Mouse (Mus musculus) ES-E14 (cell line): ENCODE measurements at regions not wholly inside any gene's neighbourhood (a gene's known extent, or its start where the extent isn't known, plus 50 kb on each side); places are given as distances from the start of the nearest gene placed in this dataset.

Experiments
- DNase-seq: peaks from one replicate; pipeline ENCODE4 v3.0.0-alpha.2; 2013; ENCODE audit warnings: low read depth, low spot score
- H3K27ac ChIP-seq: 2 replicates; pipeline ENCODE4 v1.5.1; 2012; ENCODE audit warnings: low read depth, mild to moderate bottlenecking, low read length, moderate library complexity, mixed read lengths; ENCODE audit not compliant: poor library complexity, insufficient read depth, severe bottlenecking
- H3K36me3 ChIP-seq: 2 replicates; pipeline ENCODE4 v1.6.1; 2012; ENCODE audit warnings: mild to moderate bottlenecking, low read length, moderate library complexity, mixed read lengths; ENCODE audit not compliant: control insufficient read depth, poor library complexity, insufficient read depth, severe bottlenecking
- H3K4me1 ChIP-seq, 2 experiments: fragments of 150-350 bp in 1 of 2; sonication (generic) in 1 of 2; 2 replicates each; pipeline ENCODE4 v1.6.1; 2012; ENCODE audit warnings: low read length in 2 of 2, mild to moderate bottlenecking in 1 of 2, mixed read lengths in 1 of 2; ENCODE audit not compliant: control insufficient read depth in 2 of 2, insufficient read depth in 2 of 2, poor library complexity in 1 of 2
- H3K4me3 ChIP-seq, 2 experiments: fragments of 150-350 bp in 1 of 2; sonication (generic) in 1 of 2; 2 replicates each; pipeline ENCODE4 v1.5.1; 2012; ENCODE audit warnings: low read length in 2 of 2, low read depth in 1 of 2, mild to moderate bottlenecking in 1 of 2, mixed read lengths in 1 of 2; ENCODE audit not compliant: insufficient read depth in 1 of 2, poor library complexity in 1 of 2, severe bottlenecking in 1 of 2
- H3K9ac ChIP-seq: 2 replicates; pipeline ENCODE4 v1.6.1; 2012; ENCODE audit warnings: low read depth, mild to moderate bottlenecking, low read length, mixed read lengths; ENCODE audit not compliant: poor library complexity, insufficient read depth, severe bottlenecking
- H3K9me3 ChIP-seq: fragments of 150-350 bp; sonication (generic); 2 replicates; pipeline ENCODE4 v1.6.1; 2012; ENCODE audit warnings: low read depth, mild to moderate bottlenecking, low read length; ENCODE audit not compliant: control insufficient read depth, insufficient read depth
- CHD2 ChIP-seq: IDR thresholded peaks from 2 replicates; pipeline ENCODE4 v1.6.1; 2014; ENCODE audit warnings: mild to moderate bottlenecking, low read depth, low read length, inconsistent platforms
- HCFC1 ChIP-seq: IDR thresholded peaks from 2 replicates; pipeline ENCODE4 v1.6.1; 2012; ENCODE audit warnings: low read length, inconsistent platforms, borderline replicate concordance; ENCODE audit not compliant: insufficient read depth
- MAFK ChIP-seq: IDR thresholded peaks from 2 replicates; pipeline ENCODE4 v1.6.1; 2014; ENCODE audit warnings: mild to moderate bottlenecking, low read depth, low read length, inconsistent platforms; ENCODE audit not compliant: insufficient read depth
- ZC3H11A ChIP-seq: IDR thresholded peaks from 2 replicates; pipeline ENCODE4 v1.6.1; 2012; ENCODE audit warnings: low read depth, mild to moderate bottlenecking, inconsistent platforms, low read length, borderline replicate concordance
- ZNF384 ChIP-seq: IDR thresholded peaks from 2 replicates; pipeline ENCODE4 v1.6.1; 2012; ENCODE audit warnings: low read depth, low read length, inconsistent platforms
- in situ Hi-C, 2 experiments: fragments of 600-800 bp; cut with MboI; formaldehyde crosslinking; loops; one replicate each; pipeline ENCODE4 v1.15.1; 2025; ENCODE audit warnings: low sequenced_read_pairs in 2 of 2, inconsistent platforms in 1 of 2; ENCODE audit not compliant: unreplicated experiment in 2 of 2

DNA sequence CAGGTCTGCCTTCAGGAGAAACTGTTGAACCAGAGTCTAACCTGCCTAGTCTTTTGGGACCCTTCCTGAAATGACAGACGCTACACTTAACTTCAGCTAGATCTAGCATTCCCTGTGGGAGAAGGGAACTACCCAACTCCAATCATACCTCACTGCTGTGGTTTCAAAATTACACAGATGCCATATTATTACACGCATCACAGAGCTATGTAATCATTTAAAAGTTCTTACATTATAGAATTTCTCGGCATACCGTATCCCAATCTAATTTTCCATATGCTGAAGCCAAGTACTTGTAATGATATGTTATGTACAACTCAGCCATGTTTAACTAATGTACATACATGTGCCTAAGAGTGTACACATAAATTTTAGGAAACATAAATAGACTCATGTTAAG lies 128.9 kb upstream of the Pik3r1 start:
- Histone ChIP-seq H3K9ac (no peak overlapping the region), H3K4me1 (no peaks in the 10 kb centered on the region), H3K9me3 (no peaks in the 10 kb centered on the region), H3K4me3 (no peak overlapping the region), H3K27ac (no peak overlapping the region), H3K36me3 (no peaks in the 10 kb centered on the region)
- no peak for DNase-seq
- in situ Hi-C loops: no loop called here
- TF ChIP-seq ZNF384: no peak
- TF ChIP-seq ZC3H11A: no peak
- TF ChIP-seq MAFK: no peak
- no peak for TF ChIP-seq HCFC1
- TF ChIP-seq CHD2: no peak

DNA sequence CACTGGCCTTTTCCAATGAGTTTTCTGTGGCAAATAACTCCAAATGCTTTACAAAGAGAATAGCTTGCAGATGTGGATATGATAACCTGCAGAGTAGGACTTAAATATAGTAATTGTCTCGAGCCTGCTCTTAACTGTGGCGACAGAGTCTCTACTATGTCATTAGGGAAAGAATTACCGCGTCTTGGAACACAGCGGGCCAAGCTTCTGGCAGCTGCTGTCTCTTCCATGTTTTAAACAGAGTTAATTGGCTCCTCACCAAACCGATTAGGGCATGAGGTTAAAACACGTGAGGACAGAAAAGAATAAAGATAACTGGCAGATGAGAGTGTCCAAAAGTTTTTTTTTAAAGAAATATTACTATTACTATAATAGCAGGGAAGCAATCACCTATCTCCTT lies 134.2 kb upstream of the Pik3r1 start:
- Histone ChIP-seq H3K4me3 (no peak overlapping the region), H3K27ac (no peak overlapping the region), H3K4me1 (no peaks in the 10 kb centered on the region), H3K9ac (no peak overlapping the region), H3K9me3 (no peaks in the 10 kb centered on the region), H3K36me3 (no peaks in the 10 kb centered on the region)
- TF ChIP-seq ZC3H11A (no peak), MAFK (no peak)
- in situ Hi-C loops: no loop called here
- no peak for DNase-seq

DNA sequence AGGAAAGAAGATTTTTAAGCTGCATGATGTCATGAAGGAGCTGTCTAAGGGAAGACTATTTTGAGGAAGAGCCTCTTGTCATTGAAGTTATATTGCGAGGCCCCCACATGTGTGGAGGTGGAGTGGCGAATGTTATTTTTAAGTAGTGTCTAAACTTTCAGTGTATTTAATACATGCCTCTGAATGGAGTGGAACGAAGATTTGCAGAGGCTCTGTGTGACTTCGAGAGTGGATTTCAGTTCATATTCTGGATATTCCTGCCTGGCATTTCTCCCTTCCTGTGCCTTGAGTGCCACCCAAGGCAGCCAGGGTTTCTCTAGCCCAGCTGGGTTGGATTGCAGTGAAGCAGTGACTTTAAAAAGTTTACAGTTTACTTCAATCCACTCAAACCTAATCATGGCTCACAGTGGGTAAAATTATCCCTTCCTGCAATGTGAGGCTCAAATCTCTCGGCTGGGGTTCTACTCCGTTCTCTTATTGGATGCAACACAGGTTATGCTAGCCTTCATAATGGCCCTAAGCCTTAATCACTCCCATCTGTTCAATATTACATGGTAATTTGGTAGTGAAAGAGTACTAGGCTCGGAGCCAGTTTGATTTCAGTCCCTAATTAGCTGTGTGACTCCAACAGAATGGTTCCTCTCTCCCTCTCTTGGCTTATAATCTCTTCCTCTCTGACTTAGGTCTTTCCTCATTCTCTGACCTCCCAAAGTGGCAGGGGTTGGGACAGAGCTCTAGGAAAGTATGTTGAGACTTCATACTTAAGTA lies 138.1 kb upstream of the Pik3r1 start:
- no peak overlapping the region for H3K4me3 ChIP-seq
- H3K27ac ChIP-seq: no peak overlapping the region
- no peaks in the 10 kb centered on the region for H3K36me3 ChIP-seq
- H3K9me3 ChIP-seq: no peaks in the 10 kb centered on the region
- TF ChIP-seq ZC3H11A (no peak), ZNF384 (no peak), CHD2 (no peak), MAFK (no peak), HCFC1 (no peak)
- in situ Hi-C loops: no loop called here
- no peak overlapping the region for H3K9ac ChIP-seq
- no peaks in the 10 kb centered on the region for H3K4me1 ChIP-seq
- no peak for DNase-seq

DNA sequence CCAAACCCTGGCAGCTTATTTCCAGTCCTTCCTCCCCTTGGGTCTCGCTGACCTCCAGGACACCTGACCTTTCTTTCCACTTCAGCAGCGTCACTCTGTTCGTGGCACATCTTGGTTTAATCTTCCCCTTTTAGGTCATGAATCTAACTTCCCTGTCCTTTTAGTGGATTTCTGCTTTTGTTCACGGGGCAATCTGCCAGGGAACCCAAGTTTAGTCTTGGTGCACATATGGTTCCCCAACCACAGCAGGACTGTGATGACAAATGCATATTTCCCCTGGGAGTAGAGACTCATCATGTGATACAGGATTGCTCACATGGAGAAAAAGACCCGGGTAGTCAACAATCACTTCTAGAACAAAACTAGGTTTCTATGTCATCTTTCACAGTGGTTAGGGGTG lies 141.0 kb upstream of the Pik3r1 start:
- no peak for TF ChIP-seq ZC3H11A
- TF ChIP-seq MAFK: no peak
- no peaks in the 10 kb centered on the region for H3K9me3 ChIP-seq
- no peaks in the 10 kb centered on the region for H3K36me3 ChIP-seq
- DNase-seq: no peak
- H3K9ac ChIP-seq: no peak overlapping the region
- in situ Hi-C loops: no loop called here
- no peaks in the 10 kb centered on the region for H3K4me1 ChIP-seq
- no peak overlapping the region for H3K4me3 ChIP-seq
- H3K27ac ChIP-seq: no peak overlapping the region

DNA sequence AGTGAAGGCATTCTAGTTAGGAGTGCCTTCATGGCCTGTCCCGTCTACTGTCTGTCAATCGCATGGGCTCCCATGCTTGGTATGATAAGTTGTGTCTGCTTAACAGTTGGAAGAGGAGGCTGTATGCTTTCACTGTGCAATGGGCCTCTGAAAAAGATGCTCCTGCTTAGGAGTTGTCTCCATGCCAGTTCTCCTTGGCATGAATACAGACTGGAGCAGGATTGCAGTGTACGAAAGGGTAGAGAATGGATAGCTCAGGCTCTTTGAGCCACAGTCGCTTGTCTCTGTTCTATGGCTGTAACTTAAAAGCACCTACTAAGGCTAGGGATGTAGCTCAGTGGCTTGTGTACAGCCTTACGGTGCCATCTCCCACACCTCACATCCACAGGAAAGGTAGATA lies 142.7 kb upstream of the Pik3r1 start:
- TF ChIP-seq ZNF384: no peak
- TF ChIP-seq HCFC1: no peak
- TF ChIP-seq MAFK: no peak
- TF ChIP-seq ZC3H11A: no peak
- Histone ChIP-seq H3K9me3 (no peaks in the 10 kb centered on the region), H3K4me3 (no peak overlapping the region), H3K27ac (no peak overlapping the region), H3K4me1 (no peaks in the 10 kb centered on the region), H3K36me3 (no peaks in the 10 kb centered on the region), H3K9ac (no peak overlapping the region)
- in situ Hi-C loops: no loop called here
- no peak for DNase-seq
